Mouse (Mus musculus): Measurements from ENCODE around the gene Cplx1. TPM values are rescaled to one million over a fixed set of nuclear protein-coding genes. Genes with fewer than 3 reads are reported as not detected.
A peak's percentile ranks its signal among the peaks of the same experiment; 100 is the strongest.
"Not testable (repeated sequence)": the region's sequence is repeated elsewhere in the genome, so short reads cannot be mapped to it uniquely, and the experiment has no call there.

Gene Cplx1
- total RNA-seq, 2 experiments from 2014 or later, result 713 to 727 TPM

DNA sequence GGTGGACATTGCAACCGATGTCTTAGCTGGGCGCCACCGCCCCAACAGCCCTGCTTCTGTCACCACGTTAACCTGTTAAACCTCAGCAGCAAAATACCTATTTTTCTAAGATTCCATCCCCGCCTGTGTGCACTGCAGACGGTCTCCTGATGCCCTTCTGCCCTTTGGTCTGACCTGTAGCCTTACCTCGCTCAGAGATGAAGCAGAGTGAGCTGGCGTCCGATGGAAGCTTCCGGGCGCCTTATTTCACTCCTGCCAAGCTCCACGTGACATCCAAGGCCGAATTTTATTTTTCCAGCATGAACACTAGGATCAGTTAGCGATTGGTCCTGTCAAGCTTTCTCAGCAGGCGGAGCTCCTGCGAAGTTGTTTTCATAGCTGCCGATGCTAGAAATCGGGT lies 47.5 kb downstream of the Cplx1 start:
- TF ChIP-seq CTCF (IDR thresholded peaks at IDR 0.05), result no peak
- Histone ChIP-seq H3K27ac (no peak overlapping the region), H3K4me3 (no peak overlapping the region)
- DNase-seq (ENCODE audit: extremely low spot score in 1 of 2, low spot score in 2 of 2), result no peak
- intact Hi-C loops (cut with DNase I), result no loop called here

DNA sequence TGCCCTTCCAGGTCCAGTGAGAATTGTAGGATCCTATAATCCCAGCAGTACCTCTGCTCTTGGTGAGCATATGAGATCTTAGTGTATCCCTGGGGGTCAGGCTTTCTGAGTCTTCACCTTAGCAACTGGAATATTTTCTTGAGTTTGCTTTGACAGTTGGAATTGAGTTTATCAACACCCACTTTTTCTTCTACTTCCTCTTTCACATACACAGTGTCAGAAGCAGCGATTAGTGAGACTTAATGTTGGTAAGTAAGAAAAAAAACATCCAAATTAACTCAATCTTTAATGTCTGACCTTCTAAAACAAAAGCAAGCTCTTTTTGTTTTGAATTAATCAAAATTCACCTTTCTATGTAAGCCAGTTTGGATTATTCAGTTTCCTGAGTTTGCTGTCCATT lies 48.3 kb downstream of the Cplx1 start:
- intact Hi-C loops (cut with DNase I), result no loop called here
- TF ChIP-seq CTCF (IDR thresholded peaks at IDR 0.05), result no peak
- DNase-seq (ENCODE audit: extremely low spot score in 1 of 2, low spot score in 2 of 2), result no peak
- no peak overlapping the region for H3K27ac ChIP-seq
- no peak overlapping the region for H3K4me3 ChIP-seq

DNA sequence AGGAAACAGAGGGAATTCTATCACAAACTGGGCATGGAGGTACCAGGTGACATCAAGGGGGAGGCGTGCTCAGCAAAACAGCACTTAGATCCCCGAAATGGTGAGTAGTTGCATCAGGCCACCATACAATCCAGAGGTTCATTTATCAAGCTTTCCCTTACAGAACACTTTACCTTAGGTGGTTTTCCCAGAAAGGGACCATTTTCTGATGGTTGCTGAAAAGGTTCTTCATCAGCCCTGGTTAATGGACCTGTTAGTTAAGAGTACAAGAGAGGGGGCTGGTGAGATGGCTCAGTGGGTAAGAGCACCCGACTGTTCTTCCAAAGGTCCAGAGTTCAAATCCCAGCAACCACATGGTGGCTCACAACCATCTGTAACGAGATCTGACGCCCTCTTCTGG lies 63.7 kb downstream of the Cplx1 start:
- H3K4me3 ChIP-seq; H3K27ac ChIP-seq; intact Hi-C loops (cut with DNase I); DNase-seq (ENCODE audit: extremely low spot score in 1 of 2, low spot score in 2 of 2): not testable (repeated sequence)

DNA sequence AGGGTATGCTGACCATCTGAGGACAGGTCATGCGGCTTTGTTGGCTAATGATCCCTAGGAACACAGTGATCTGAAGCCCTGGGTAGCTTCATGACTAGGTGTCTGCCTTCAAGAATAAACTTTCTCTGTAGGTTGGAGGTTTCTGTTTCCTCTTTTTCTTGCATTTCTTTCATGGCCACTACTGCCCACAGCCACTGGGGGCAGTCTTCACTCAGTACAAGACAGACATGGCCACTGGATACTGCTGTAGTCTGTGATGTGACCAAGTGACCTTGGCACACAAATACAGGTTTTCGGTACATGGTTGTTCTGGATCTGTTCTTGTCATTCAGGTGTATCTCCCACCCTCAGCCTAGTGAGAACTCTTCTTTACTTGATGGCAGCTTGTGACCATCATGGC lies 64.6 kb downstream of the Cplx1 start:
- intact Hi-C loops (cut with DNase I), result no loop called here
- Histone ChIP-seq H3K4me3 (no peak overlapping the region), H3K27ac (no peak overlapping the region)
- no peak for DNase-seq (ENCODE audit: extremely low spot score in 1 of 2, low spot score in 2 of 2)
- TF ChIP-seq CTCF (IDR thresholded peaks at IDR 0.05), result peak; percentile 71

DNA sequence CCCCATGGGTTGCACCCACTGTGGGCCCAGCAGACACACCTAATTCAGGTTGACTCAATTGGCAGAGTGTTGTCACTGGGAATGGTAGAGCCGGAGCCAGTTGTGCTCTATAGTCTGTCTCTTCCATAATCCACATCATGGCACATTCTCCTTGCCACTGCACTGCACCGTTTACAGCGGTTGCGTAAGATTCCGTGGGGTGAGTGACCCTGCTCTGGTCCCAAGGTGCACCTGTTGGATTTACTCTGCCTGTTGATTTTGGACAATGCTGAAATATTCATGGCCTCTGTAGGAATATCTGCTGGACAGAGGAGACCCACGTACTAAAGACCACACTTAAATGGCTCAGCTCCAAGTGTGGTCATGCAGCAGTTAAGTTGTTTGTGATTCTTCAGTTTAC lies 66.8 kb downstream of the Cplx1 start:
- no peak for TF ChIP-seq CTCF (IDR thresholded peaks at IDR 0.05)
- H3K27ac ChIP-seq, result no peak overlapping the region
- H3K4me3 ChIP-seq, result no peak overlapping the region
- intact Hi-C loops (cut with DNase I), result no loop called here
- no peak for DNase-seq (ENCODE audit: extremely low spot score in 1 of 2, low spot score in 2 of 2)

DNA sequence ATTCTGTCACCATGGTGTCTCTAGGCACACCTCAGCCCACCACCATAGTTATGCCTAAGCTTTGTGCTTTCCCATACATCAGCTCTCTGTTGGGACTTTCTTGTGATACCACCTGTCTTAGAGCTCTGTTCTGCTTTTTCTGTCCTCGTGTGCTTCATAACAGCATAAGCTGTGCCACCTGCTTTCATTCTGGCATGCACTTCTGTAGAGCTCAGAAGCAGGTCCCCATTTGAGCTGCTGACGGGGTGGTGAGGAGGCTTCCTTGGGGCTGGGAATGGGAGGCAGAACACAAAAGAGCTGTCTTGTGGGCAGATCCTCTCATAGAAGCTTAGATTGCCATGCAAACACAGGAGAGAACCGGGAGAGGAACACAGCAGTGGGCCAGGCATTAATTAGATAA lies 73.8 kb downstream of the Cplx1 start:
- H3K27ac ChIP-seq, result no peak overlapping the region
- intact Hi-C loops (cut with DNase I), result no loop called here
- no peak for TF ChIP-seq CTCF (IDR thresholded peaks at IDR 0.05)
- H3K4me3 ChIP-seq, result no peak overlapping the region
- no peak for DNase-seq (ENCODE audit: extremely low spot score in 1 of 2, low spot score in 2 of 2)

DNA sequence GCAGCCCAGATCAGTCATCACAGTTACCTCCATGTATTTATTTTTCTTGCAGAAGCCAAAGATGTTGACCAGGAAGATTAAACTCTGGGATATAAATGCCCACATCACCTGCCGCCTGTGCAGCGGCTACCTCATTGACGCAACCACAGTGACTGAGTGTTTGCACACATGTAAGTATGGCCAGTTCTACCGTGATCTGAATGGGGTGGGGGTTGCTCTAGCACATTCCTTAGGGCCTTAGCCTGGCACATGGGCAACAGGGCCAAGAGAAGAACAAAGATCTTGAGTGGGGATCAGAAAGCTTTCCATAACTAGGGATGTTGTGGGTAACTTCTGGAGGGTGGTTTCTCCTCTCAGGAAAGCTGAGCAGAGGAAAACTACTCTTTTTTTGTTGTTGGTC lies 76.1 kb downstream of the Cplx1 start:
- TF ChIP-seq CTCF (IDR thresholded peaks at IDR 0.05), result no peak
- H3K4me3 ChIP-seq, result no peak overlapping the region
- no peak for DNase-seq (ENCODE audit: extremely low spot score in 1 of 2, low spot score in 2 of 2)
- intact Hi-C loops (cut with DNase I), result no loop called here
- no peak overlapping the region for H3K27ac ChIP-seq

DNA sequence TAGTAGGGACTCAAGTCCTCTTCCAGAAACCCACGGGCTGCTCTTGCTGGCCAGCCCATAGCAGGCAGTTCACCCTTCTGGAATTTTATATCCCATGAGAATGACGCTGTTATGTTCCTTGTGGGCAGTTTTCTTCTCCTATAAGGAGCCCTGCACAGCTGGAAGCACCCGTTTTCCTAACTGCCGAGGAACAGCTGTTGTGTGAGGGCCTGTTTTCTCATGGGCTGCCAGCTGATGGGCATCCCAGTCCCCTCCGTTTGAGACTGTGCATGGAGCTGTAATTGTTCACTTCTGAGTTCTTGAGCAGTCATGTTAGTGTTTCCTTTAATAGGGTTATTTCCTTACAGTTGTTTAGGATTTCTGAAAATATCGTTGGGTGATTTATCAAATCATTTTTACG lies 80.2 kb downstream of the Cplx1 start:
- DNase-seq (ENCODE audit: extremely low spot score in 1 of 2, low spot score in 2 of 2), result no peak
- intact Hi-C loops (cut with DNase I), result no loop called here
- Histone ChIP-seq H3K27ac (no peak overlapping the region), H3K4me3 (no peak overlapping the region)
- no peak for TF ChIP-seq CTCF (IDR thresholded peaks at IDR 0.05)

Other genes starting within 250 kb of the Cplx1 start
- 10 to 100 TPM; 13.1 to 14.1 TPM for gene Pigg, start 237.4 kb downstream of the Cplx1 start, total RNA-seq (2021)
- 10 to 100 TPM; 59.8 to 70.1 TPM for gene Gm42517, start 182.1 kb downstream of the Cplx1 start, total RNA-seq (2021)
- gene Pde6b, start 161.6 kb downstream of the Cplx1 start, total RNA-seq (2021), result under 1 TPM; 0.28 to 0.48 TPM
- 100 to 1,000 TPM; 222 to 225 TPM for gene Atp5k, start 115.6 kb downstream of the Cplx1 start, total RNA-seq (2021)
- gene Mfsd7a, start 101.1 kb downstream of the Cplx1 start, total RNA-seq (2021), result under 1 TPM; 0.75 TPM
- 10 to 100 TPM; 46.6 to 47.3 TPM for gene Pcgf3, start 88.8 kb downstream of the Cplx1 start, total RNA-seq (2021)
- gene Gak, start 79.7 kb upstream of the Cplx1 start, total RNA-seq (2021), result 100 to 1,000 TPM in 1 of 2 experiments, 10 to 100 TPM in 1; 98.8 to 106 TPM
- 10 to 100 TPM; 40.8 to 43.2 TPM for gene Tmem175, start 79.7 kb upstream of the Cplx1 start, total RNA-seq (2021)
- 10 to 100 TPM; 14.9 to 20.8 TPM for gene Idua, start 110.3 kb upstream of the Cplx1 start, total RNA-seq (2021)
- gene Dgkq, start 119.6 kb upstream of the Cplx1 start, total RNA-seq (2021), result 10 to 100 TPM; 58.9 to 59.7 TPM
- gene Slc26a1, start 125.5 kb upstream of the Cplx1 start, total RNA-seq (2021), result 1 to 10 TPM in 1 of 2 experiments, under 1 TPM in 1; 0.89 to 1.4 TPM
- 10 to 100 TPM; 19.7 to 21.7 TPM for gene Fgfrl1, start 142.4 kb upstream of the Cplx1 start, total RNA-seq (2021)
- not detected for gene Rnf212, start 225.0 kb upstream of the Cplx1 start, total RNA-seq (2021)
- not detected for gene Tmed11, start 245.3 kb upstream of the Cplx1 start, total RNA-seq (2021)